In the genomic region with DNA sequence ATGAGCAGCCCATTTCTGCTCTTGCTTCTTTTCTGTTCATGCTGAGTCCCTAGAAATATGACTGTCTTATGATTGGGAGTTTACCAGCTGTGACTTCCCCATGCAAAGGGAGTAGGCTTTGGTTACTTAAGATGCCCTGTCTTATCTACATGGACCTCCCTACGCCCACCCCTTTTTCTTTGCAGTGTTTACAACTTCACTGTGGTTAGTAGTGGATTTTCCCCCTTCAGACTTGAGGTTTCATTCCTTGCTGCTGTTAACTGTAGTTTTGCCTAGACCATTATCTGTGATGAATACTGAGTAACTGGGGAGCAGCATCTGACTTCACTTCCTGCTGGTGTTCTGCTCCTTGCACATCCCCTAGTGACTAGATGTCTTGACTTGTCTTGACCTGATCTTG, we compare ENCODE assay signal across 9 mouse cellular contexts.
"Had no signal": no experiment of that assay in that cellular context is flagged by ENCODE, and none has a peak within 500 bp of the region (broad histone marks: within the 10 kb centered on the region; RNA-seq: fewer than 3 reads in every experiment).

No protein-coding gene starts in this region.

- H3K9ac ChIP-seq: limb, embryonic 13.5 days; liver, embryonic 14.5 days; midbrain, embryonic 12.5 days had no signal

- H3K36me3 ChIP-seq: limb, embryonic 13.5 days; midbrain, embryonic 12.5 days had no signal

- H3K27ac ChIP-seq: kidney, postnatal 0 days; limb, embryonic 13.5 days; liver, embryonic 14.5 days; midbrain, embryonic 12.5 days; stomach, postnatal 0 days had no signal

- H3K9me3 ChIP-seq: limb, embryonic 13.5 days; midbrain, embryonic 12.5 days had no signal

- H3K27me3 ChIP-seq: limb, embryonic 13.5 days; midbrain, embryonic 12.5 days had no signal

- H3K4me1 ChIP-seq: limb, embryonic 13.5 days; midbrain, embryonic 12.5 days had no signal

- H3K4me3 ChIP-seq: limb, embryonic 13.5 days; midbrain, embryonic 12.5 days had no signal

- DNase-seq: kidney, adult 8-10 months; kidney, postnatal 36 days; layer of hippocampus, adult 9-11 months; lung, adult 18-20 months had no signal

- H3K4me2 ChIP-seq: limb, embryonic 13.5 days; midbrain, embryonic 12.5 days had no signal
